Mouse (Mus musculus) ovary, postnatal 10 days (tissue): ENCODE results near the gene Gm8693.
"Not testable (repeated sequence)": the region's sequence is repeated elsewhere in the genome, so short reads cannot be mapped to it uniquely, and the experiment has no call there.

Experiments
- DNase-seq: peaks from one replicate; pipeline ENCODE4 v3.0.0; 2022; ENCODE audit warnings: low spot score

Gene Gm8693

DNA sequence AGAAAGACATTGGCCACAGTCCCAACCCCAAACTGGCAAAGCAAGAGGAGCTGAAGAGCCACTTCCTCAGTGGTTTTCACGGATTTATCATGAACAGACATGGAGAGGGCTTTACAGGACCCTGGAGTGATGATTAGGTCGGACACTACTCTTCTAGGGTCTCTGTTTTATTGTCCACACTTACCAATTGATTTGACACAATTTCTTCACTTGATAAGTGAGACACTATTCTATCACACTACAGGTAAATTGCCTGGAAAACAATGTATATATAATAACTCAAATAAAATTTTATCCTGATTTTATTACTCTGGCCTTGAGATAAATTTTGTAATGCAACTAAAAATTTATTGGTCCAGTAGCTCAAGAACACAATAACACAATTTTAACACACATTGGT lies at the start of gene Gm8693:
Gm8693 (minus strand) TSS at position 101 of the 400 bp plus-strand sequence.
- DNase-seq, result not testable (repeated sequence)

DNA sequence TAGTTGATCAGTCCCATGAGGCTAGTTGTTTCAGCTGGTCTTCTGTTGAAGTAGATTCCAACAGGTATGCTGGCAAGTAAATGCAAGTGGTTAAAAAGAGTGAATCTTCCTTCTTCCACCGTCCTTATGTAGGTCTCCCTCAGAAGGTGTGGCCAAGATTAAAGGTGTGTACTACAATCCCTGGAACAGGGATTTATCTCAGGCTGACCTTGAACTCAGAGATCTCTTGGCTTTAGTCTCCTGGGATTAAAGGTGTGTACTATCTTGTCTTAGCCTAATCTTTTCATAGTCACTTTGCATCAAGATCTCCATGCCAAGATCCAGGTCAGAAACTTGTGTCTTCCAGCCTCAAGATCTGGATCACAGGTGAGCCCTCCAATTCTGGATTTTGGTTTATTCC lies 27.5 kb upstream of the Gm8693 start, which contains the start of gene Gm4567:
Gm4567 (minus strand) TSS at position 101 of the 400 bp plus-strand sequence.
- DNase-seq, result not testable (repeated sequence)

DNA sequence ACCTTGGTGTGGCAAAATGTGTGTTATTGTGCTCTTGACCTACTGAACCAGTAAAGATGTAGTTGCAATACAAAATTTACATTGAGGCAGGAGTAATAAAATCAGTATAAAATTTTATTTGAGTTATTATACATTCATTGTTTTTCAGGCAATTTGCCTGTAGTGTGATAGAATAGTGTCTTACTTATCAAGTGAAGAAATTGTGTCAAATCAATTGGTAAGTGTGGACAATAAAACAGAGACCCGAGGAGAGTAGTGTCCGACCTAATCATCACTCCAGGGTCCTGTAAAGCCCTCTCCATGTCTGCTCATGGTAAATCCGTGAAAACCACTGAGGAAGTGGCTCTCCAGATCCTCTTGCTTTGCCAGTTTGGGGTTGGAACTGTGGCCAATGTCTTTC lies 34.4 kb downstream of the Gm8693 start, which contains the start of gene Vmn1r155:
Vmn1r155 (plus strand) TSS at position 301 of the 400 bp plus-strand sequence.
- DNase-seq, result not testable (repeated sequence)
